Mouse (Mus musculus) kidney, embryonic 16.5 days (tissue): ENCODE measurements at regions not wholly inside any gene's neighbourhood (a gene's known extent, or its start where the extent isn't known, plus 50 kb on each side); places are given as distances from the start of the nearest gene placed in this dataset.

Source experiments
- ATAC-seq: fragments of 200-750 bp; cut with Nextera tagmentation; 2 replicates; pipeline ENCODE4 v1.8.0; 2017; ENCODE audit warnings: moderate TSS enrichment; ENCODE audit not compliant: low FRiP score, low TSS enrichment
- H3K27ac ChIP-seq: fragments of 300-500 bp; sonication (generic); 2 replicates; pipeline ENCODE4 v1.5.1; 2014; ENCODE audit warnings: low read length
- H3K27me3 ChIP-seq: fragments of 300-500 bp; sonication (generic); 2 replicates; pipeline ENCODE4 v1.6.1; 2014; ENCODE audit warnings: low read length, control low read depth, mixed read lengths; ENCODE audit not compliant: insufficient read depth
- H3K36me3 ChIP-seq: fragments of 300-500 bp; sonication (generic); 2 replicates; pipeline ENCODE4 v1.6.1; 2014; ENCODE audit warnings: low read length, control low read depth, mixed read lengths; ENCODE audit not compliant: insufficient read depth
- H3K4me1 ChIP-seq: fragments of 300-500 bp; sonication (generic); 2 replicates; pipeline ENCODE4 v1.6.1; 2014; ENCODE audit warnings: low read length, control low read depth, mixed read lengths; ENCODE audit not compliant: insufficient read depth
- H3K4me2 ChIP-seq: fragments of 300-500 bp; sonication (generic); replicated peaks from 2 replicates; pipeline ENCODE4 v1.6.1; 2014; ENCODE audit warnings: low read depth, low read length
- H3K4me3 ChIP-seq: fragments of 300-500 bp; sonication (generic); 2 replicates; pipeline ENCODE4 v1.5.1; 2014; ENCODE audit warnings: mild to moderate bottlenecking, low read length
- H3K9ac ChIP-seq: fragments of 300-500 bp; sonication (generic); replicated peaks from 2 replicates; pipeline ENCODE4 v1.6.1; 2014; ENCODE audit warnings: low read length
- H3K9me3 ChIP-seq: fragments of 300-500 bp; sonication (generic); 2 replicates; pipeline ENCODE4 v1.6.1; 2016; ENCODE audit warnings: low read length, control low read depth
- WGBS: fragments of 180-500 bp; shearing (Covaris S2); extraction: QIAGEN DNeasy Blood & Tissue Kit; methylation state at CpG from one replicate; pipeline ENCODE4 v1.1.7; 2014; 5-methylcytosine and 5-hydroxymethylcytosine counted together

- H3K27me3 ChIP-seq = no peaks in the 10 kb centered on the region
- no peak for ATAC-seq
- H3K4me1 ChIP-seq = 0 out of 2 replicates have a peak, but pooled peaks cover 2% of the 10 kb centered on the region
- H3K9ac ChIP-seq = no peak overlapping the region
- no peak overlapping the region for H3K4me2 ChIP-seq
- H3K36me3 ChIP-seq = no peaks in the 10 kb centered on the region
- H3K27ac ChIP-seq = no peak overlapping the region
- no peak overlapping the region for H3K4me3 ChIP-seq
- 64% methylated on average over 5 of the region's 5 CpGs for WGBS
- H3K9me3 ChIP-seq = peaks cover 11% of the 10 kb centered on the region; the same call in 1 of the 2 replicates
Observed at GRCm38 (mm10) chr13:72023666-72024065, 60.1 kb upstream of the Irx1 start.

- 89% methylated on average over 5 of the region's 5 CpGs for WGBS
- Histone ChIP-seq H3K9me3 (no peaks in the 10 kb centered on the region), H3K4me1 (no peaks in the 10 kb centered on the region), H3K9ac (no peak overlapping the region), H3K4me3 (no peak overlapping the region), H3K4me2 (no peak overlapping the region), H3K36me3 (no peaks in the 10 kb centered on the region), H3K27ac (no peak overlapping the region), H3K27me3 (no peaks in the 10 kb centered on the region)
- no peak for ATAC-seq
Observed at GRCm38 (mm10) chr13:72043930-72044470, 80.5 kb upstream of the Irx1 start.

- Histone ChIP-seq H3K9me3 (no peaks in the 10 kb centered on the region), H3K9ac (no peak overlapping the region), H3K27ac (no peak overlapping the region), H3K4me2 (no peak overlapping the region), H3K36me3 (no peaks in the 10 kb centered on the region), H3K4me1 (no peaks in the 10 kb centered on the region), H3K4me3 (no peak overlapping the region), H3K27me3 (0 out of 2 replicates have a peak, but pooled peaks cover 2% of the 10 kb centered on the region)
- no peak for ATAC-seq
- 95% methylated on average over 3 of the region's 3 CpGs for WGBS
Observed at GRCm38 (mm10) chr13:72056469-72056868, 92.9 kb upstream of the Irx1 start.

GRCm38 (mm10) chr13:72061659-72062058, 98.1 kb upstream of the Irx1 start:
- Histone ChIP-seq H3K9ac (no peak overlapping the region), H3K4me1 (no peaks in the 10 kb centered on the region)
- WGBS = 41% methylated on average over 6 of the region's 6 CpGs

GRCm38 (mm10) chr13:72063278-72063761, 99.8 kb upstream of the Irx1 start:
- 49% methylated on average over 5 of the region's 5 CpGs for WGBS
- Histone ChIP-seq H3K27me3 (0 out of 2 replicates have a peak, but pooled peaks cover 2% of the 10 kb centered on the region), H3K36me3 (no peaks in the 10 kb centered on the region), H3K9ac (no peak overlapping the region), H3K4me3 (no peak overlapping the region), H3K27ac (no peak overlapping the region), H3K9me3 (no peaks in the 10 kb centered on the region), H3K4me2 (no peak overlapping the region), H3K4me1 (no peaks in the 10 kb centered on the region)
- no peak for ATAC-seq

More at GRCm38 (mm10) chr13:72061659-72062058, 98.1 kb upstream of the Irx1 start:
- Histone ChIP-seq H3K36me3 (no peaks in the 10 kb centered on the region), H3K4me3 (no peak overlapping the region), H3K9me3 (no peaks in the 10 kb centered on the region), H3K27me3 (0 out of 2 replicates have a peak, but pooled peaks cover 2% of the 10 kb centered on the region), H3K27ac (no peak overlapping the region), H3K4me2 (no peak overlapping the region)
- no peak for ATAC-seq

GRCm38 (mm10) chr13:72096585-72096984, 133.1 kb upstream of the Irx1 start:
- WGBS = 46% methylated on average over 4 of the region's 5 CpGs
- no peak overlapping the region for H3K9ac ChIP-seq
- H3K4me2 ChIP-seq = no peak overlapping the region
- H3K27me3 ChIP-seq = peaks cover 4% of the 10 kb centered on the region; the same call in 1 of the 2 replicates
- no peaks in the 10 kb centered on the region for H3K9me3 ChIP-seq
- H3K27ac ChIP-seq = no peak overlapping the region
- no peak for ATAC-seq
- no peaks in the 10 kb centered on the region for H3K4me1 ChIP-seq
- no peak overlapping the region for H3K4me3 ChIP-seq
- no peaks in the 10 kb centered on the region for H3K36me3 ChIP-seq

- H3K4me3 ChIP-seq = no peak overlapping the region
- no peak overlapping the region for H3K4me2 ChIP-seq
- no peak overlapping the region for H3K27ac ChIP-seq
- no peaks in the 10 kb centered on the region for H3K4me1 ChIP-seq
- H3K27me3 ChIP-seq = peaks cover 4% of the 10 kb centered on the region; the same call in 1 of the 2 replicates
- no peaks in the 10 kb centered on the region for H3K9me3 ChIP-seq
- no peak overlapping the region for H3K9ac ChIP-seq
- H3K36me3 ChIP-seq = no peaks in the 10 kb centered on the region
- 35% methylated on average over 8 of the region's 8 CpGs for WGBS
- ATAC-seq = no peak
Observed at GRCm38 (mm10) chr13:72097268-72097667, 133.7 kb upstream of the Irx1 start.

- no peaks in the 10 kb centered on the region for H3K9me3 ChIP-seq
- no peak overlapping the region for H3K4me3 ChIP-seq
- H3K27me3 ChIP-seq = peaks cover 4% of the 10 kb centered on the region; the same call in 1 of the 2 replicates
- no peak overlapping the region for H3K9ac ChIP-seq
- H3K36me3 ChIP-seq = no peaks in the 10 kb centered on the region
- 71% methylated on average over 11 of the region's 11 CpGs for WGBS
- ATAC-seq = no peak
- no peak overlapping the region for H3K27ac ChIP-seq
- no peak overlapping the region for H3K4me2 ChIP-seq
- H3K4me1 ChIP-seq = no peaks in the 10 kb centered on the region
Observed at GRCm38 (mm10) chr13:72097811-72098210, 134.3 kb upstream of the Irx1 start.

GRCm38 (mm10) chr13:72100741-72101140, 137.2 kb upstream of the Irx1 start:
- peaks cover 4% of the 10 kb centered on the region; the same call in 1 of the 2 replicates for H3K27me3 ChIP-seq
- H3K36me3 ChIP-seq = no peaks in the 10 kb centered on the region
- WGBS = 54% methylated on average over 5 of the region's 5 CpGs
- H3K9me3 ChIP-seq = no peaks in the 10 kb centered on the region
- H3K4me2 ChIP-seq = no peak overlapping the region
- no peak overlapping the region for H3K9ac ChIP-seq
- no peaks in the 10 kb centered on the region for H3K4me1 ChIP-seq
- no peak overlapping the region for H3K4me3 ChIP-seq
- no peak overlapping the region for H3K27ac ChIP-seq
- ATAC-seq = no peak

- ATAC-seq = no peak
- no peak overlapping the region for H3K4me3 ChIP-seq
- peaks cover 3% of the 10 kb centered on the region for H3K27me3 ChIP-seq
- 71% methylated on average over 1 of the region's 1 CpGs for WGBS
- H3K4me1 ChIP-seq = no peaks in the 10 kb centered on the region
- no peak overlapping the region for H3K27ac ChIP-seq
- H3K9ac ChIP-seq = no peak overlapping the region
- no peak overlapping the region for H3K4me2 ChIP-seq
- H3K36me3 ChIP-seq = no peaks in the 10 kb centered on the region
- H3K9me3 ChIP-seq = no peaks in the 10 kb centered on the region
Observed at GRCm38 (mm10) chr13:72108666-72109065, 145.1 kb upstream of the Irx1 start.
